Mouse (Mus musculus): ENCODE measurements around the gene Gpat2.

Gene Gpat2

DNA sequence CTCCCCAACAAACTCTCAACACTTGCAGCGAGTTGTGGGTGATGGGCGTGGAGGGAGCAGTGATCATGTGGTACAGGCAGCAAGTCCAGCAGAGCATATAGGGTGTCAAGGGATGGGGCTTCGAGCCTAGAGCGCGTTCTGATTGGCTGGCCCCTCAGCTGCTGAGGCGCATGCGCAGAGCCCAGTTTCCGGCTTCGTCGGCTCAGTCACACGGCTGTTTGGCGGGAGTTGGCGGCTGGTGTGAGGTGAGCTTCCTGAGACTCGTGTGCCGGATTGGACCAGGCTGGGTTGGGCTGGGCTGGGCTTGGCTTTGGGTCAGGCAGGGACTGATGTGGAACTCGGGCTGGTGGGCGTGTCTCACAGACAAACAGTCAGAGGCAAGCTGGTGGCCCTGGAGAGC is at the start of gene Gpat2:
TSS of gene Gpat2 (plus strand) at position 223 of the 400 bp plus-strand sequence.
- DNase-seq (ENCODE audit: extremely low read depth, insufficient read length, low spot score) = no peak

GRCm38 (mm10) chr2:127375759-127376341 is 49.1 kb upstream of the Gpat2 start:
- DNase-seq (ENCODE audit: extremely low read depth, insufficient read length, low spot score) = no peak

DNA sequence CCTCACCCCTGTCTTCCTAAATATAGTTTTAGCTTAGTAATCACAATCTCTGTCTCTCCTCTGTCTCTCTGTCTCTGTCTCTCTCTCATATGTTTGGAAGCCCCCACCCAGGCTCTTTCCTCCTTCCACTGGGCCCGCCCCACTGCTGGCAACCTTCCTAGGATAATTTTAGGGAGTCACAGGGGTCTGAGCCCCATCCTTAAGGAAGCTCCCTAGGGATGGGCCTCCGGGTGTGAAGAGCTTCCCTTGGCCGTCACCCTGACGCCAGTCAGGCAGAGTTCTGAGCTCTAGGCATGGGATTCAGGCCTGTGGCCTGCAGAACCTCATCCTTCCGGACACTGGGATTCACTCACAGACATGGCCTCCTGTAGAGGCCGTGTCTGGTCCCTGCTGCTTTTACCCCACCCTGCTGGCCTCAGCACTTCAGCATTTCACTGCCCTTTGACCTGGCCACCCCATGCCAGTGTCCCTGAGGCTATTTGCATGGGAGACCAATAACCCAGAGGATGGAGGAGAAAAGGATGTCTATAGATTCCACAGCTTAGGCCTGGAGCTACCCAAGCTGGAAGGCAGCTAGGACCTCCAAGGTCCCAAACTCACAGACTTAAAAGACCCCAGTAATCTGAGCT is 48.5 kb upstream of the Gpat2 start:
- no peak for DNase-seq (ENCODE audit: extremely low read depth, insufficient read length, low spot score)

DNA sequence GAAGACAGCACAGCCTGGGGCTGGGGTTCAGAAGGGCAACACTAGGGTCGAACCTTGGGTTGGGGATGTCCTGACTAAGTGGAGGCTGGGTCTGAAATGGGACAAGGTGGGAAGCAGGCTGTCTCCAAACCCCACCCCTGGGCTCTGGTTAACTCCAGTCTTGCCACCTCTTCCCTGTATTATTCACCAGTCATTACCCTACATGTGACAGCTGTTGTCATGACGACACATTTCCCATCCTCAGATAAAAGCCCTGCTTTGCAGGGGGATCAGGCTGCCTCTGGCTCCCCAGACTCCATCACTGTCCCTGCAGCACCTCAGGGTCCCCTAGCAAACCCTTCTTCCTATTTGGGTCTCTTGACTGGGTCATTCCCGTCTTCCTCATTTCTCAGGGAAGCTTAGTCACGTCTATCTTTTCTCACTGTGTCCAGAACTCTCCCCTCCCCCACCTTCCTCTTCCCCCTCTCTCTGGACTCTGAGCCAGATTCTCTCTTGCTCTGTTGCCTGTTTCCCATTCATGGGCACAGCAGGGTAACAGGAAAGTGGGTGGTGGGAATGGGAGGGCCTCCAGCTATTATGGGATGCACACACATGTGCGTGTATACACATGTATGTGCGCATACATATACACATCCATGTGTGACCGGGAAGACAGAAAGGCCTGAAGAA is 46.9 kb upstream of the Gpat2 start:
- no peak for DNase-seq (ENCODE audit: extremely low read depth, insufficient read length, low spot score)

- no peak for DNase-seq (ENCODE audit: extremely low read depth, insufficient read length, low spot score)
These were observed 46.4 kb upstream of the Gpat2 start for GRCm38 (mm10) chr2:127378611-127378990.

DNA sequence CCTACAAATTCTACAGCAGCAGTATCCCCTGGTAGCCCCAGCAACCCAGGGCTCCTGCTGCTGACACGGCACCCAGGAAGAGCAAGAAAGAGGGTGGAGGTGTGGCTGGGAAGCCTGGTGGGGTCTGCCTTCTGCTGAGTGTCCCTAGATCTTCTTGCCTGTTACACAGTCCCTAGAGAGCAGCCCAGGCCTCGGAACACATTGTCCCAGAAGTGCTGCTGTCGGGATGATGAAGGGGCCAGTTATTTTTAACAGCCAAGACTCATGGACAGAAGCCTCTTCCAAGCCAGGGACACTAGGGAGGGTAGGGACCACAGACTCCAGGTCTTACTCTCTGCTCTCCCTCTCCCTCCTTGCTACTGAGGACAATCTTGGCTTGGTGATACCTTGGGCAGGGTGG is 45.7 kb upstream of the Gpat2 start:
- no peak for DNase-seq (ENCODE audit: extremely low read depth, insufficient read length, low spot score)

GRCm38 (mm10) chr2:127383881-127384280 is 41.1 kb upstream of the Gpat2 start:
- no peak for DNase-seq (ENCODE audit: extremely low read depth, insufficient read length, low spot score)

DNA sequence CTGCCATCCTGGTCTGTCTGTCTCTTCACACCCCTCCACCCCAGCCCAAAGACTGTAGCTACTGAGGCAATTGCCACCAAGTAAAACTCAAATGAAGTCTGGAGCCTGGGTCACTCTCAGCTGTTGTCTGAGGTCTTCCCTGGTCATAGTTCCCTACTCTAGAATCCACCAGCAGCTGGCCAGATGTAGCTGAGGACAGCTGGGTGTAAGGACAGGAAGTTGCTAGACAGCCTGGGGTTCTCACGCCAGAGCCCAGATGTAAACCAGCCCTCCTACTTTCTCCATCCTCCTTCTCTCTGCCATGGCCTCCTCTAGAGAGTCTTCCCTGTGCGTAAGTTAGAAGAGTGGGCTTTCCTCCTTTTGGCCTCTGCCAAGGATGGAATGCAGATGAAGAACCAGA is 37.5 kb upstream of the Gpat2 start:
- no peak for DNase-seq (ENCODE audit: extremely low read depth, insufficient read length, low spot score)

GRCm38 (mm10) chr2:127390352-127390751 is 34.6 kb upstream of the Gpat2 start:
- DNase-seq (ENCODE audit: extremely low read depth, insufficient read length, low spot score) = no peak

GRCm38 (mm10) chr2:127390846-127391245 is 34.2 kb upstream of the Gpat2 start:
- DNase-seq (ENCODE audit: extremely low read depth, insufficient read length, low spot score) = no peak

- no peak for DNase-seq (ENCODE audit: extremely low read depth, insufficient read length, low spot score)
These were observed 33.7 kb upstream of the Gpat2 start for GRCm38 (mm10) chr2:127391323-127391722.

DNA sequence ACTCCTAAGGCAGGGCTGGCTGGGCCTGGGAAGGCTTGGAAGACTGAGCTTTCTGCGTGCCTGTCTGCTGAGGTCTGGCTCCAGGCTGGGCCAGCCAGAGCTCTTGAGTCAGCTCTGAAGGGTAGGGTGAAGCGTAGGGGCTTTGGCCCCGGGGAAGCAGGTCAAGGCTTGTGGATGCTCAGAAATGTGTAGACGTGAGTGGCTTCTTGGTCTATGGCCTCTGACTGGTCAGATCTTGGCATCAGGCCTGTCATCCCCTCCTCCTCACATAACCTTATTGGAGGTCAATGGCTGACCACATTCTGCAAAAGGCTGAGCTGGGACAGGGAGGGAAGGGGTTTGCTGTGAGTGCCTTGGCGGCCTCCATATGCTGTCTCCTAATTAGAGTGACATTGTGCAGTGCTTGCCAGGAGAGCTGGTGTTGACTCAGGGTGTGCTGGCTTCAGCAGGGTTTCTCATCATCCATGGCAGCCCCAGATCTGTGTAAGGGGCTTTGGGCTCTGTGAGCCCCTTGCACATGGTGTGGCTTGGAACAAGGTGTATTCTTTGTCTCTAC is 30.3 kb upstream of the Gpat2 start:
- DNase-seq (ENCODE audit: extremely low read depth, insufficient read length, low spot score) = no peak

GRCm38 (mm10) chr2:127398738-127399137 is 26.3 kb upstream of the Gpat2 start:
- DNase-seq (ENCODE audit: extremely low read depth, insufficient read length, low spot score) = no peak

- DNase-seq (ENCODE audit: extremely low read depth, insufficient read length, low spot score) = no peak
These were observed 13.9 kb upstream of the Gpat2 start for GRCm38 (mm10) chr2:127411126-127411525.

DNA sequence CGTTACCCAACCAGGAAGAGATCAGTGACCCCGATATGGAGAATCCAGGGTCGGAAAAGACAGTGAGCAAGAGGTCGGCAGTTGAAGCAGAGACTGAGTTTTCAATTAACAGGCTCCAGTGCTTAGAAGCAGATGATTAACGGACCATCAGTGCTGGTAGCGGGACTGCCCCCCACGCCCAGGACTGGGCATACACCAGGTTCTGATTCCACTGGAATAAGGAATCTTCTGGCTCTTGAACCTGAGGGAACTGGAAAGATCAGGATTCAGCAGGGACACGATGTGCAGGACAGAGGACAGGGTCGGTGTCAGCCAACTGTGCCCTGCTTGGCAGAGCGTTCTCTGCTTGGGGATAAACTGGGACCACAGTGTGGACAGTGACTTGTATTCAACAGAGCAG is 9.2 kb upstream of the Gpat2 start:
- DNase-seq (ENCODE audit: extremely low read depth, insufficient read length, low spot score) = no peak

DNA sequence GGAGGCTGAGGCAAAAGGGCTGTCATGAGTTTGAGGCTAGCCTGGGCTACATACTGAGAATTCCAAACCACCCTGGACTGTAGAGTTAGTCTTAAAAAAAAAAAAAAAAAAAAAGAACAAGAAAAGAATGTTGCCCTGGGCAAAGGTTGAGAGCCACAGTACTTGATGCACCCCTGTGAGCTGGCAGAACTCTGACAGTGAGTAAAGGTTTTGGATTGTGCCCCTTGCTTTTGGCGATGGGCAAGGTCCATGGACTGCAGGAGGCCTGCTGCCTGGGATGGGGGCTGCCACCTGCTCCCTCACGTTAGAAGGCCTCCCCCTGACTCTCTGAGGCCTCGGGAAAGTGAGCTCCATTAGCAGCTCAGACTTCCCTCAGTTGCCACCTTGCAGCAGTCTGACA is 8.3 kb upstream of the Gpat2 start:
- DNase-seq (ENCODE audit: extremely low read depth, insufficient read length, low spot score) = no peak

DNA sequence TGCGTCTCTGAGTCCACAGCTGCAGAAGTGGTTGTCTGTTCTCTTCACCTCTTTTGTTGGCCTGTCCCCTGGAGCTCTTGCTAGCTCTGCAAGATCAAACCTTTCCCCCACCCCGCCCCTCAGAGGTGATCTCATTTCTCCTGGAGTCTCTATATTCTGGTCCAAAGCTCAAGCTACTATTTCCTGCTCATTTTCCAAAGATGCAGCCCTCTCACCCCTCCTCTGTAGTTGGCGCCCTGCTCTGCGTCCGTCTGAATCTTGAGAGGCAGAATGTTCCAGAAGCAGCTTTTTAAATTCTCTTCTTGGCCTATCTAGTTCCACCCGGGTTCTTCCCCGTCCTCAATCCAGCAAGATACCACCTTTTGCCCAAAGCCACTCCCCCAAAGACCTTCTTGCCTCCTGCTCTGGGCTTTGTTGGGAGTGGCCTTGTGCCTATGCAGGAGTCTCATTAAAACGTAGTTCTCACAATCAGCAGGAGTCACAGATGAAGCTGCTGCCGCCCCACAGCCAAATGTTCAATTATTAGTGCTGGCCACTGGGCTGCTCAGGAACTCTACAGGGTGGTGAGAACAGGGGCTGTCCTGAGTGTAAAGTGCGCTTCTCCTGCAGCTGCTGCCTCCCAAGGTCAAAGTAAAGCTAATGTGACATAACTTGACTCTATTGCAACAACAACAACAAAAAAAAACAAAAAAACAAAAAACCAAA is 6.6 kb upstream of the Gpat2 start:
- no peak for DNase-seq (ENCODE audit: extremely low read depth, insufficient read length, low spot score)

GRCm38 (mm10) chr2:127430238-127430637 is 5.2 kb downstream of the Gpat2 start:
- DNase-seq (ENCODE audit: extremely low read depth, insufficient read length, low spot score) = no peak

- DNase-seq (ENCODE audit: extremely low read depth, insufficient read length, low spot score) = no peak
These were observed 8.7 kb downstream of the Gpat2 start for GRCm38 (mm10) chr2:127433487-127434295.

DNA sequence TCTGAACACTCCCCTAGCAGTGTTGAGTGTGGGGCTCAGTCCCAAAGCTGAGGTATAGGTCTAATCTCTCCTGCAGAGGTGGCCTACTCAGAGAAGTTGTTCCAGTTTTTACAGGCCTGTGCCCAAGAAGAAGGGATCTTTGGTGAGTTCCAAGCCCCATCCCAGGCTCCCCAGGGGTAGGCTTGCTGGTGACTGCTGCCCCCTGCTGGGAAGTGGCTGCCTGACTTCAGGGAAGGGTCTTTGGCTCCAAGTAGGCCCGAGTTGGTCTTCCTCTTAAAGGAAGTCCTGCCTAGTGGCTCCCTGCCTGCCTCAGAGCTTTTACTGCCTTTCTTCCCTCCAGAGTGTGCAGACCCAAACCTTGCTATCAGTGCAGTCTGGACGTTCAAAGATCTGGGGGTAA is 10.1 kb downstream of the Gpat2 start:
- no peak for DNase-seq (ENCODE audit: extremely low read depth, insufficient read length, low spot score)

GRCm38 (mm10) chr2:127435554-127435953 is 10.6 kb downstream of the Gpat2 start:
- DNase-seq (ENCODE audit: extremely low read depth, insufficient read length, low spot score) = no peak
